Mouse (Mus musculus): ENCODE data around the gene Ovol2.

The Ovol2 gene

GRCm38 (mm10) chr2:144269306-144269650, 62.7 kb downstream of the Ovol2 start:
- in situ Hi-C loops (cut with MboI, MseI), result loop anchor here in 1 of 2 experiments (25.0 kb wide), 1 partner anchor 1643 kb away; the partner anchor contains the start of gene Naa20

GRCm38 (mm10) chr2:144268446-144269305, 63.3 kb downstream of the Ovol2 start:
- in situ Hi-C loops (cut with MboI, MseI), result loop anchor here in 1 of 2 experiments (25.0 kb wide), 1 partner anchor 1644 kb away; the partner anchor contains the start of gene Naa20

- in situ Hi-C loops (cut with MboI, MseI), result loop anchor here in 1 of 2 experiments (25.0 kb wide), 1 partner anchor 1645 kb away; the partner anchor contains the start of gene Naa20
Observed at GRCm38 (mm10) chr2:144267731-144268015, 64.3 kb downstream of the Ovol2 start.

GRCm38 (mm10) chr2:144267004-144267730, 64.8 kb downstream of the Ovol2 start:
- in situ Hi-C loops (cut with MboI, MseI), result loop anchor here in 1 of 2 experiments (25.0 kb wide), 1 partner anchor 1645 kb away; the partner anchor contains the start of gene Naa20

- in situ Hi-C loops (cut with MboI, MseI), result loop anchor here in 1 of 2 experiments (25.0 kb wide), 1 partner anchor 1646 kb away; the partner anchor contains the start of gene Naa20
Observed at GRCm38 (mm10) chr2:144265916-144266683, 65.8 kb downstream of the Ovol2 start.

GRCm38 (mm10) chr2:144265120-144265488, 66.8 kb downstream of the Ovol2 start:
- in situ Hi-C loops (cut with MboI, MseI), result loop anchor here in 1 of 2 experiments (25.0 kb wide), 1 partner anchor 1647 kb away; the partner anchor contains the start of gene Naa20

GRCm38 (mm10) chr2:144264398-144265119, 67.4 kb downstream of the Ovol2 start:
- in situ Hi-C loops (cut with MboI, MseI), result loop anchor here in 1 of 2 experiments (25.0 kb wide), 1 partner anchor 1648 kb away; the partner anchor contains the start of gene Naa20

GRCm38 (mm10) chr2:144262837-144263236, 69.1 kb downstream of the Ovol2 start:
- in situ Hi-C loops (cut with MboI, MseI), result loop anchor here in 1 of 2 experiments (25.0 kb wide), 1 partner anchor 1649 kb away; the partner anchor contains the start of gene Naa20

Data from T-helper 17 cell (primary cell).